In the genomic region with DNA sequence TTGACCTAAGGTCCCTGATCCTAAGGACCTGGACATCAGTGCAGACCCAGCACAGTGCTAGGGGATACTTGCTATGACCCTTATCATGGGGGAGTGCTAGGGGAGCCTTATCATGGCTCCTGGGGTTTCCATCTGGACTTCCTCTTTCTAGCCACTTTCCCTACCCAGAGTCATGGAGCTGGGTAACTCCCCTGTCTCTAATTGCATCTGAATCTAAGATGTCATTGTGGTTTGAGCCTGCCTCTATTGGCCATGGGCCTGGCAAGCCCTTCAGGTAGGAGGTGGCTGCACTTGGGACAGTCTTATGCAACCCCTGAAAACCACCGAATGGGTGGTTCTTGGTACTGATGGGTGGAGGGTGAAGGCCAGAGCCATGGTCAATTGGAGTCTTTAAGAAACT, we compare ENCODE assay signal across 12 mouse cellular contexts. TPM values are rescaled to one million over a fixed set of nuclear protein-coding genes. Genes with fewer than 3 reads are reported as not detected.
DNase-seq lines count a peak whose midpoint lies in the region; ATAC-seq lines count a peak whose summit lies in the region.
"Had no signal": no experiment of that assay in that cellular context is flagged by ENCODE, and none has a peak within 500 bp of the region (broad histone marks: within the 10 kb centered on the region; RNA-seq: fewer than 3 reads in every experiment).

No protein-coding gene starts in this region.

- DNase-seq in A20 (ENCODE audit: low read depth, low spot score): peak; percentile 35
- DNase-seq in lung, postnatal 25 days (ENCODE audit: low spot score): peak; percentile 86
- no peak for DNase-seq in kidney, postnatal 4 days
- no peak for DNase-seq in B cell, adult 2 months
- DNase-seq in adrenal gland, adult 18-20 months (ENCODE audit: low spot score in 2 of 2): no peak
- DNase-seq: cerebellum, adult 8-10 months; gastrocnemius, postnatal 14 days; kidney, postnatal 14 days; spleen, adult 18-20 months had no signal

- peak; percentile 89 for ATAC-seq in granulocyte monocyte progenitor cell, adult 5-6 weeks (replicated peaks; ENCODE audit: poor library complexity, severe bottlenecking)
- peak; percentile 41 for ATAC-seq in monocyte, adult 5-6 weeks (replicated peaks; ENCODE audit: insufficient number of reproducible peaks, low FRiP score, low TSS enrichment, poor library complexity, severe bottlenecking)
- ATAC-seq: liver, embryonic 12.5 days had no signal

RNA-seq across cellular contexts. Expression of gene Prkag2, which starts 58.5 kb away (rescaled TPM):
- total RNA-seq in granulocyte monocyte progenitor cell, adult 5-6 weeks (2014; fragmentation: Nextera tagmentation): 27.3 and 27.5 TPM in 2 replicates
- 18.2 and 22.7 TPM in 2 replicates for total RNA-seq in granulocyte monocyte progenitor cell, adult 5-6 weeks (2017)
- total RNA-seq in monocyte, adult 5-6 weeks (2017): 38.4 to 61.0 TPM (median 57.7 TPM) in 3 replicates
- total RNA-seq in adrenal gland, adult 18-20 months (2021): 10 to 100 TPM; 33.2 to 39.4 TPM

Comparison
In these comparisons a context has a peak if more than half of its experiments do, and no peak if none do; other contexts are left out.
1. DNase-seq: peak in A20 (single experiment) and lung, postnatal 25 days (single experiment); none in kidney, postnatal 4 days (0 of 2), B cell, adult 2 months (0 of 2) and adrenal gland, adult 18-20 months (0 of 2).